Mouse (Mus musculus) forebrain, embryonic 10.5 days (tissue): ENCODE measurements around the gene Tac1. TPM values are rescaled to one million over a fixed set of nuclear protein-coding genes. Genes with fewer than 3 reads are reported as not detected.

ENCODE experiments used
- polyA plus RNA-seq: library from polyadenylated mRNA; unstranded; fragments of >200 nt; fragmentation: Nextera tagmentation; extraction: Ambion mirVana; gene quantifications from 2 replicates; pipeline ENCODE4 v1.2.1, GENCODE M21; 2016

The Tac1 gene
- polyA plus RNA-seq, 1 experiment from 2014 or later: 2.2 TPM

Other genes starting within 250 kb of the Tac1 start
- 83.5 and 86.1 TPM in 2 replicates for gene Asns, start 138.4 kb downstream of the Tac1 start, polyA plus RNA-seq